Mouse (Mus musculus): Measurements from ENCODE around the gene Kank4. TPM values are rescaled to one million over a fixed set of nuclear protein-coding genes. Genes with fewer than 3 reads are reported as not detected.

Gene Kank4
- polyA plus RNA-seq, 1 experiment from 2014 or later = not detected

DNA sequence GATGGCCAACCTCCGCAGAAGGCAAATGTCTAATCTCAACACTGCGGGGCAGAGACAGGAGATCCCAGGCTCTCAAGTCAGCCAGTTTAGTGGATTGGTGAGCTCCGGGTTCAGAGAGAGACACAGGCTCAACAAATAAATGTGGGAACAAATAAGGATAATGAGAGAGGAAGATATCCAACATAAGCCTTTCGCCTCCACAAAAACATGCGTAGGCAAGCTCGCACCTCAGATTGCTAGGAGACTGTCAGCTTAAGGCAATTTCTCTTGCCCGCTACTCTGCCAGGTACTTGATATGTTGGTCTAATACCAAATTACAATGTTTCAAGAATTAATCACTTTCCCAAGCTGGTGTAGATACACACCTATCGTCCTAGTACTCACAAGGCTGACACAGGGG is 106.4 kb downstream of the Kank4 start:
- ATAC-seq = no peak
- H3K27me3 ChIP-seq = no peaks in the 10 kb centered on the region
- CTCF ChIA-PET = no interaction called here
- TF ChIP-seq CTCF (IDR thresholded peaks at IDR 0.05) = no peak
- in situ Hi-C loops (cut with MboI; ENCODE audit: low pct_unique_long_range_greater_than_20kb) = no loop called here
- DNase-seq (ENCODE audit: low read depth, low spot score) = no peak
- POLR2A ChIA-PET = no interaction called here

Other genes starting within 250 kb of the Kank4 start
- gene L1td1, start 90.8 kb downstream of the Kank4 start, polyA plus RNA-seq (2021) = not detected
- gene I0C0044D17Rik, start 6.3 kb upstream of the Kank4 start, polyA plus RNA-seq (2021) = not detected
- gene Usp1, start 106.3 kb upstream of the Kank4 start, polyA plus RNA-seq (2021) = 22.9 TPM
- not detected for gene Angptl3, start 213.4 kb upstream of the Kank4 start, polyA plus RNA-seq (2021)